Mouse (Mus musculus) right cerebral cortex, adult 2 months (tissue): ENCODE data around the gene Gm20388.
"Not testable (repeated sequence)": the region's sequence is repeated elsewhere in the genome, so short reads cannot be mapped to it uniquely, and the experiment has no call there.

ENCODE experiments used
- DNase-seq, 2 experiments: peaks; one replicate each; pipeline ENCODE4 v3.0.0; 2021 to 2022; ENCODE audit warnings: low spot score in 2 of 2

Gene Gm20388

DNA sequence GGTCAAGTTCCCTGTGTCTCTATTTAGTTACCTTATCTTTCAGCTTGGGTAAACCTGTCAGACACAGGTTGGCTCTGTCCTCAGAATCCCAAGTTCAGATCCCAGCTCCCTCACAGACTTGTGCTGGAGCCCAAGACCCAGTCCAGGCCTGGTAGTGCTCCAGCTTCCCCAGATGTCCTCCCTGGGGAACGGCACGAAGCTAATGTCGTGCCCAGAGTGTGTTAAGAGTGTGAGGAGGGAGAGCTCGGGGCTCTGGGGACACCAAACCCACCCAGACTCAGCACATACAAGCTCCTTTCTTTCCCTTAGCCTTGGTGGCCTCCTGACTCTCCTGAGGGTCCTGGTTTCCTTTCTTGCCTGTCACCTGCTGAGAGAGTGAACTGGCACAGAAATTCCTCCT, 1389.4 kb downstream of the Gm20388 start:
- DNase-seq: no peak

GRCm38 (mm10) chr8:121300501-121301411, 1390.1 kb downstream of the Gm20388 start:
- no peak for DNase-seq

DNA sequence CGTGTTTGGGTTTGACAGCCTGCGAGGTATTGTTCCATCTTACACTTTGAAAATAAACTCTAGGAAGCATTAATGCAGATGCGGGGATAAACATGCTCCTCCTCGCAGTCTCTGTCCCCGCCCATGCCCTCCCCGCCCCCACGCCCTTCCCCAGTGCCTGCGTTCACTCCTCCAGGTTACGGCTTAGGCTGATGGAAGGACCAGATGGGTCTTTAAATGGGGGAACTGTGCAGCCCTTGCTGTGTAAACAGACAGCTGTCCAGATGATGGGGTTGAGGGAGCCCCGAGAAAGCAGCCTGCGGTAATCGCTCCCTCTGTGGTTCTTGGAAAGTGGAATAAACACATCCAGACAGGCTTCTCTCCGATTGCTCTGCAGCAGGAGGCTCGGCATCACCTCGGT, 1390.8 kb downstream of the Gm20388 start:
- no peak for DNase-seq

- DNase-seq: no peak
Observed at GRCm38 (mm10) chr8:121301978-121302649, 1391.5 kb downstream of the Gm20388 start.

DNA sequence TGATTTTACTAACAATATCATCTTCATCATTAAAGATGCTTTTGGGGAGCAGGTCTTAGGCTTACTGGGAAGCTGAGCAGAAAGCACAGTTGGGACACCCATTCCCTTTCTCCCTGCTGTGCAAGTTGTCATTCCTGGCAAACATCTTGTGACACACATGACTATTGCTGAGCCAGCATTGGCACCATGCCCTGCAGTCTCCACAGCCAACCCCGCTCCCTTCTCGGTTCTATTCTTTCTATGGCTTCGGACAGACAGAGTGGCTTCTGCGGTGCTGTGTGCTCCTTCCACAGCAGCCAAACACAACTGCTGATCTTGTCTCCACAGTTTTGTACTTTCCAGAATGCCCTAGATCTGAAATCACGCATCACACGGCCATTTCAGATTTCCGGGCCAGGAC, 1397.1 kb downstream of the Gm20388 start:
- peak; percentile 19 to 30 for DNase-seq

DNA sequence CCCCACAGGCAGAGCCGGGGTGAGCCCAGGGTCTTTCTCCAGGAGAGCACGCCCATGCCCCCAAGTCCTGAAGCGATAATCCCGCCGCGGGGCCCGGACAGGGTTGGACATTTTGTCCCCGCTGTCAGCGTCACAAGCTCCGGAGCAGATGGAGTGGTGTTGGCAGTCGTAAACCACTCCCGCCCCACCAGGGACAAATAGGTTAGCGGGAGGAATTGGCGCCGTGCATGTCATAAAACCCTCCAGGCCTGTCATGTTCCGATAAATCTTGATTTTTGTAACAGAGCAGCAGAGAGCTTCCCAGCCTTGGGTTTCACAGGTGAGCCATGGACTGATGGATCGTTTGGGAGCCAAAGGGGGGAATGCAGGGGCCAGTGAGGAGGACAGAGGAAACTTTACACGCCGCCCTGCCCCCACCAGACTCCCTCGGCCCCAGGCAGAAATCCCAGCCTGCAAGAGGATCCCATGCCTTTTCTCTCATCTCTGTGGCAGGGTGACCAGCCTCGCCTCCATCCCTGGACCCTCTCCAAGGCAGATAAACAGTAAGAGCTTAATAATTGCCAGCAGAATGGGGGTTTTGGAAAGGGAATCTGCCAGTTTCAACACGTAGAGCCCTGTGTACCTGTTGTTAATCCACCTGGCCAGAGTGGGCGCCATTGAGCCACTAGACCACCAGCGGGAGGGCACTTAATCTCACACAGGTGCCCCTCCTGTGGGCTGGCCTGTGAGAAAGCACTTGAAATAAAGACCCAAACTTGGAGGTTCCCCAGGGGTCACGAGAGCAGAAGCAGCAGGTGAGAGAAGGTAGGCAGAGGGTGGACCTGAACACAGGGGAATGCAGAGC, 1400.6 kb downstream of the Gm20388 start:
- DNase-seq: no peak

- no peak for DNase-seq
Observed at GRCm38 (mm10) chr8:121313458-121313857, 1402.8 kb downstream of the Gm20388 start.

DNA sequence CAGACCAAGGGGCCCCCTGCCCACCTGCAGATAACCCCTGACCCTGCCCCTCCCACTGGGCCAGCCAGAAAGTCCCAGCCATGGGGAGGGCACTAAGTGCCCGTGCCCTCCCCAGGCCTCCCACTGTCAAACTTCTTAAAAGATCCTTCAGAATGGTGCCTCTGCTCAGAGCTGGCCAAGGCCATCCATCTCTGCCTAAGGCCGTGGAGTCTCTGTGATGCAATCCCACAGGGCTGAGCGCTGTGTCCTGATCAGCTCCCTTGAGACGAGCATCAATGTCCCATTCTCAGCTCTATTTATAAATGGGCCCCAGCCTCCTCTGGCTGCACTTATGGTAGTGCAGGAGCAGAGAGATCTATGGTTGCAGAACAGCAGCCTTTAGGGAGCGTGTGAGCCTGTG, 1403.4 kb downstream of the Gm20388 start:
- DNase-seq: no peak

DNA sequence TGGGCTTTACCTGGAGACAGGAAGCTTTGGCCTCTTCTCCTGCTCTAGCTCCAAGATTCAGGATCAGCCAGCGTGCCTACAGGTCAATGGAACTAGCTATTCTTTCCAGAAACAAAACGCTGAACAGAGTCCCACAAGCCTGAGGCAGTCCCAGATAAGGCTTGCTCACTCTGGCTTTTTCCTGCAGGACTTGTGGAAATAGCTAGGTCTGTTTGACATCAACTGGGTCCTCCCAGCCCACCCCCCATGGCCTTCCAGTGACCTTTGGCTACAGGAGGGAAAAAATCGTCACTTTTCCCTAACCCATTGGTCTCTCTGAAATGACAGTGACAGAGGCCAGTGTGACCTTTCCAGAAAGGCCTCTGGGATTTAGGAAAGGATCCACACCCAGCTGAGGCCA, 1404.9 kb downstream of the Gm20388 start:
- DNase-seq: no peak

GRCm38 (mm10) chr8:121316009-121316408, 1405.4 kb downstream of the Gm20388 start:
- DNase-seq: no peak

DNA sequence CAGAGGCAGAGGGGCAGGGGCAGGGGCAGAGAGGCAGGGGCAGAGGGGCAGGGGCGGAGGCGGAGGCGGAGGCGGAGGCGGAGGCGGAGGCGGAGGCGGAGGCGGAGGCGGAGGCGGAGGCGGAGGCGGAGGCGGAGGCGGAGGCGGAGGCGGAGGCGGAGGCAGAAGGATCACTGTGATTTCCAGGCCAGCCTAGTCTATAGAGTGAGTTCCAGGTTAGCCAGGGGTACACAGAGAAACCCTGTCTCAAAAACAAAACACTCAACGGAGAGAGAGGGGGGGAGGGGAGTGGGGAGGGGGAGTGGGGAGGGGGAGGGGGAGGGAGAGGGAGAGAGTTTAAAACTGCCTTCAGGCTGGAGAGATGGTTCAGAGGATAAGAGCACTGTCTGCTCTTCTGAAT, 1408.1 kb downstream of the Gm20388 start:
- DNase-seq: not testable (repeated sequence)

DNA sequence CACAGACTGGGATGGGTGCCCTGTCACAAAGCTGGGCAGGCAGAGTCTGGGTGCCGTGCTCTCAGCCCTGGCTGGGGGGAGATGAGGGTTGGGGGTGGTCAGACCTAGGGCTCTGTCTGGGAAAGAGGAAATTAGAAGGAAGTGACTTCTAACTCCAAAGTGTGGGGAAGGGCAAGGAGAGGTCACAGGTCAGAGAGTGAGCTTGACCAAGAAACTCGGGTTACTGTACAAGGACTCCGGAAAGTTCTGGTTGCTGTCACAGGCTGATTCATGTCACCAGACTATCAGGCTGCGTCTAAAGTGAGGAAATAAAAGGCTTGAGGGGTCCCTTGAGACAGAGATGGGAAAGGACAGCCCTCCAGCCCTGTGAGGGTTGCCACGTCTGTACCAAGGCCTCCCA, 1408.8 kb downstream of the Gm20388 start:
- DNase-seq: no peak

- no peak for DNase-seq
Observed at GRCm38 (mm10) chr8:121326164-121326910, 1415.7 kb downstream of the Gm20388 start.

GRCm38 (mm10) chr8:121332436-121332835, 1421.8 kb downstream of the Gm20388 start:
- no peak for DNase-seq

- no peak for DNase-seq
Observed at GRCm38 (mm10) chr8:121334495-121335424, 1424.1 kb downstream of the Gm20388 start.

DNA sequence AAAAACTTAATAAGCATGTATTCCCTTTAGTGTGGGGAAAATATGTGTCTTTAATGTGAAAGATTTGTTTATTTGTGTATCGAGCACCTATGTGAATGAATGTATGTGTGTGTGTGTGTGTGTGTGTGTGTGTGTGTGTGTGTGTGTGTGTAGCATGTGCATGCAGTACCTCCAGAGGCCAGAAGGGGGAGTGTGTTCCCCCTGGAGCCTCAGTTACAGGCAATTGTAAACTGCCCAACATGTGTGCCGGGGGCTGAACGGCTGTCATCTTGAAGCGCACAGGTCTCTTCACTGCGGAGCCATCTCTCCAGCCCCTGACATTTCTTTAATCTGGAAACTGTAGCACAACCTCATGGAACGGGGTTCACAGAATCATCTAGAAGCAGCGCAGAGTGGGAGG, 1425.0 kb downstream of the Gm20388 start:
- no peak for DNase-seq

GRCm38 (mm10) chr8:121342931-121343330, 1432.3 kb downstream of the Gm20388 start:
- DNase-seq: no peak

GRCm38 (mm10) chr8:121344486-121344885, 1433.8 kb downstream of the Gm20388 start:
- DNase-seq: no peak

- DNase-seq: no peak
Observed at GRCm38 (mm10) chr8:121346175-121346574, 1435.5 kb downstream of the Gm20388 start.

DNA sequence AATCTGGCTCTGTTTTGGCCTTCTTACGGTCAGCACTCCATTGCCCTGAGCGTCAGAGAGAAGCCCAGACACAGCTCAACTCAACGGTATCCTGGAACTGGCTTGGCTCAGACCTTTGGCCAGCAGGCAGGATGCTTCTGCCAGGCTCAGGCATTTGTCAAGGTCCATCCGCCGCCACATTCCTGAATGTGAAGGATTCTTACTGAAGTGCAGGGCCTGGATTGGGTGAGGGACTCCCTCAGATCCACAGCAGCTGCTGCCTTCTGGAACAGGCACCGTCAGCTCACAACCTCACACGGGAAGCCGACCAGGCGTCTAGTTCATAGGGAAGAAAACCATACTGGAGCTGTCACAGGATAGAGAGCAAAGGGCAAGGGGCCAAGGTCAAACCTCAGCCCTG, 1436.2 kb downstream of the Gm20388 start:
- DNase-seq: no peak
